Mouse (Mus musculus): Measurements from ENCODE around the gene Lgr6.
"Not testable (repeated sequence)": the region's sequence is repeated elsewhere in the genome, so short reads cannot be mapped to it uniquely, and the experiment has no call there.

Gene Lgr6

DNA sequence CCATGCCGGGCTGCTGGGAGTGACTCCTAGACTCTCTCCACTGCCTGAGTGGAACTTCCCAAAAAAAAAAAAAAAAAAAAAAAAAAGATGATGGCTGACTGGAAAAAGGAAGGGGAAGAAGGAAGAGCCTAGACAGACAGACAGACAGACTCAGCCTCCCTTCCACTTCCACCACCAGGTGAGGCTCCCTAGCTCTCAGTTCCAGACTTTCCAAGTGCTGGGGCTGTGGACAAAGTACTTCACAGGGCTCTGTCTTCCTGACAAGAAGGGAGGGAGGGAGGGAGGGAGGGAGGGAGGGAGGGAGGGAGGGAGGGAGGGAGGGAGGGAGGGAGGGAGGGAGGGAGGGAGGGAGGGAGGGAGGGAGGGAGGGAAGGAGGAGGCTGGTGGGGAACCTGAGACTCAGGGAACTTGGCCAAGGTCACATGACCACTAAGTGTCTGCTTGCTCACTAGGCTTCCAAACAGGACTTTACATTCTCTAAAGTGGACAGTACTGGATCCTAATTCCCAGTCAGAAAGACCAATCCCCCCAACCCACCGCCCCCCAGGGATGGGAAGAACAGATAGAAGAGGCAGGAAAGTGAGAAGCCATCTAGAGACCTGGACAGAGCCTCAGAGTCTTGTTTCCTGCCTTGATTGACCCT lies 25.4 kb upstream of the Lgr6 start:
- in situ Hi-C loops (cut with MboI; ENCODE audit: low pct_unique_long_range_greater_than_20kb in 1 of 2, low sequenced_read_pairs in 2 of 2, unreplicated experiment in 1 of 2) = no loop called here

DNA sequence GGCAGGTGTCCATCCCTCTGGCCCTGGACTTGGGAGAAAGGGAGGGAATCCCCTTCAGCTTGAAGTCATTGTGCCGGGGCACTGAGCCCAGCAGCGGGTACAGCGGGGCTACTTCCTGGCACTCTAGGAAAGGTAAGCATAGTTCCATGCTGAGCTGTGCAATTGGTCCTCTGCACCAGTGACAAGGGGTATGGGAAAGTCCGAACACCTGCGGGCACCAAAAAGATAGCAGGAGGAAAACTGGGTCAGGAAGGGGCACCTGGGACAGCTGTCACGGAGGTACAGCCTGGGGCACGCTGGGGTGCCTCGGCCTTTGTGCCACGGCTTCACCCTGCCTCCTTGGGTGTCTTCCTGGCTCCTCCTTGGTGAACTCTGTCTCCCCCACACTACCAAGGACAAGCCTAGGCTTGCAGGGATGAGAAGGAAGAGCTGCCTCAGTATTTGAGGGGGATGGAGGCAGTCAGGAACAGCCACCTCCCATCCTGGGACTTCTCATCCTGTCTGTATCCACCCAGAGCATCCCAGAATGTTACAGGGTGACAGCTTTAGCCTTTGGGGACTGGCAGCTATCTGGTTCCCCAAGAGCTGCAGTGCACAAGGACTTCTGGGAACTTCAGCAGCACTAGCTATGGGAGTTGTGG lies 24.6 kb upstream of the Lgr6 start:
- in situ Hi-C loops (cut with MboI; ENCODE audit: low pct_unique_long_range_greater_than_20kb in 1 of 2, low sequenced_read_pairs in 2 of 2, unreplicated experiment in 1 of 2) = no loop called here

DNA sequence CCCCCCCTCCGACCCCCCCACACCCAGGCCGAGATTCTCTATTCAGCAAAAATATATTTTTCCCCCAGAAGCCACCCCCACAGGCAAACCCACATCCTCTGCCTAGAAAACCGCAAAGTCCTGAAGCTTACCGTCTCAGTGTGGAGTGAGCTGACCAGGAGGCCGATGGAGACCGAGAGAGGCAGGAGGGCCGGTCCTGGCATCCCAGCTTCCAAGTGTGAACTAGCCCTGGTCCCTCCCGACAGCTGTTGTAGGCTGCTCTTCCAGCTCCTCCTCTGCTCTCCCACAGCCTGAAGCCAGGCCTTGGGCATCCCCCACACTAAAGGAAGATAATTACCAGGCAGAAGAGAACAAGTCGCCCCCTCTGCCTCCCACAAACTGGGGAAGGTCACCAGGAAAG lies 23.9 kb upstream of the Lgr6 start:
- in situ Hi-C loops (cut with MboI; ENCODE audit: low pct_unique_long_range_greater_than_20kb in 1 of 2, low sequenced_read_pairs in 2 of 2, unreplicated experiment in 1 of 2) = no loop called here

DNA sequence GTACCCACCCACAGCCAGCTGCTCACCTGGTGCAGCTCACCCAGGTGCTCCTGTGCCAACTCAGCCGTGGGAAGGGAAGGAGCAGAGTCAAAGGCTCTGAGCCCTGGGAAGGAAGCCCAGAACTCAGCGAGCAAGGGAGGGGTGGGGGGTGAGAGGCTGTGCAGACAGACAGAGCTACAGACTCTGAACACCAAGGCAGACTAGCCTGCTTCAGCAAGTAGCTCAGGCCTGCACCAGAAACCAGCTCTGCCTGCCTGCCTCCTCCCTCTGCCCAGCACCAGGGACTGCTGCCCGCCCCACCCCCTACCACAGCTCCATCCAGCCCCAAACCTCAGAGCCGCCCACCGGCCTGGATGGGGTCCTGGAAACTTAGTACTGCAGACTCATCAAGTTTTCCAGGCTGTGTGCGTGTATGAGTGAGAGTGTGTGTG lies 22.9 kb upstream of the Lgr6 start:
- in situ Hi-C loops (cut with MboI; ENCODE audit: low pct_unique_long_range_greater_than_20kb in 1 of 2, low sequenced_read_pairs in 2 of 2, unreplicated experiment in 1 of 2) = no loop called here

DNA sequence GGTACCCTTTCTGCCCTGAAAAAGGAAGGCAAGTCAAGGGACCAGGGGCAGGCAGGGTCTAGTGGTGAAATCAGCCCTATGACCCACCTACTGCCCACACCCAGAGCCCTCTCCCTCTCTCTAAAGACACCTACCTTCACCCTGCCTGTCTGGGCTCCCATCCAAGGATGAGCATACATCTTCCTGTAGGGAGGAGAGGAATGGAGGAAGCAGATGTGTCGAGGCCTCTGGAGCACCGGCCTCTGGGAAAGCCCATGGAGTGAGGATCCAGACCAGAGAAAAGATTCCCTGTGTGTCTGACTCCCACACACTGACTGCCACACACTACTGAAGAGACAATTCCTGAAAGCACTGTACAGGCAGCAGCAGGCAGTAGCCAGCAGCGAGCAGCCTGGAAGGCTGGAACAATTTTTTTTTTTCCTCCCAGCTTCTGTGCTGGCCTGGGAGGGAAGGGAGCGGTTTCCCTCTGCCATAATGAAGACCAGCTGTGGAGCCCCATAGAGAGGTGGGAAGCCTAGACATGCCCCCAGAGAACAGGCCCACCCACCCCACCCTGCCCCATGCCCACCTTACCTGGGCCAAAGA lies 21.5 kb upstream of the Lgr6 start:
- in situ Hi-C loops (cut with MboI; ENCODE audit: low pct_unique_long_range_greater_than_20kb in 1 of 2, low sequenced_read_pairs in 2 of 2, unreplicated experiment in 1 of 2) = no loop called here

DNA sequence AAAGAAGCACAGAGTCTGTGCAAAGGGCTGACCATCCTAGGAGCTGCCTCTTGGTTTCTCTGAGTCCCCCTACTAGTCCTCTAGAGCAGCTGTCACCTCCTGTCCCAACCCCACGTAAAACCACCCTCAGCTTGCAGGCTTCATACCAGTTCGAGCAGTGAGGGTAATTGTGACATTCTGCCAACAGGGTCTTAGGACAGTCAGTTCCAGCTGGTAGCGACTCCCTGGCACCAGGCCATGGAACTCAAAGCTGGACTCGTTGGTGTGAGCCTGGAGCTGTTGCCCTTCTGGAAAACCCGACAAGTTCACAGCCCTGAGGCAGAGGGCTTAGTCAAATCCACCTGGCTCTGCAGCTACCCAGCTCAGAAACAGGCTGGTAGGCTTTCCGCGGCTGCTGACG lies 20.9 kb upstream of the Lgr6 start:
- in situ Hi-C loops (cut with MboI; ENCODE audit: low pct_unique_long_range_greater_than_20kb in 1 of 2, low sequenced_read_pairs in 2 of 2, unreplicated experiment in 1 of 2) = no loop called here

DNA sequence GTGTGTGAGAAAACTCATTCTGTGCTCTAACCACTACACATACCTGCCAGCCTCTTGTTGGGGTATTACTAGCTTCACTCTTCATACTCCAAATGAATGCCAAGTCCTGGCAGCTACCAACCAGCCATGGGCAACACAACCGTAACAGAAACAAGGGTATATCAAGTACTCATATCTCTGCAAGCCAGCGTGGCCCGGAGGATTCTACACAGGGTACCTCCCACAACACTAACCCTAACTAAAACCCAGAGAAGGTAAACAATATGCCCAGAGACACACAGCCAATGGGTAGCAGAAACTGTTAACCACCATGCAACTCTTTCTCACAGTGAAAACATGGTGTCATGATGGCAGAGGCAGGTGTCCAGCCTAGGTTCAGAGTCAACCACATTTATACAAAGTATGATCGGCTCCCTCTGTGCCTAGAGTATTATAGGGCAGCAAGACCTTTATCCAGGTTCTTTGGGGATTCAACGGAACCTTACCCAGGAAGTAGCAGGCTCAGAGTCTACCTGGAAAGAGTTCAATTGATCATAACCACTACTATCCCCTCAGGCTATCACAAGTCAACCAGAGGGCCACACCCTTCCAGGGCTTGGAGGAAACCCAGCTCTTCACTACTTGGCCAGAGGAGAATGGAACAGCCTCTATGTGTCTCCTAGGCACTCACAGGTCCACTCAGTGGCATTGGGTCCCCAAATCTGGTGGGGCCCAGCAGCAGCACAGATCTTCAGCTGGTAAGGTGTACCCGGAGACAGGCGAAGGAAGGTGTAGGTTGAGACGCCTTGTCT lies 19.7 kb upstream of the Lgr6 start:
- in situ Hi-C loops (cut with MboI; ENCODE audit: low pct_unique_long_range_greater_than_20kb in 1 of 2, low sequenced_read_pairs in 2 of 2, unreplicated experiment in 1 of 2) = no loop called here

DNA sequence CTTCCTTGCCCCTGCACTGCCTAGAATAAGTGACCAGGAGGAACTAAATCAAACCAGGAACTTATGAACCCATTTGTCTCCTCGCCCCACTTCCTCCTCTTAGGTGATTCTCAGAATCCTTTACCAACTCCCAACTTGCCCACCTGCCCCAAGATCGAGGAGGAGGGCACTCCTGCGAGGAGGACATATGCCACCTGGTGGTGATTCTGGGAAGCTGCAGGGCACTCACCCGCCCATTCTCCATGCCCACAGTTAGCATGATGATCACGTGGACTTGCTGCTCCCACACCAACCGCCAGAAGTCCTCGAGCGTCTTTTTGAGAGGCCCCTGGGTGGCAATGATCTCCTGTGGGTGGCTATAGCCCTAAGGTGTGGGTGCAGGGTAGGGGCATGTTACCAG lies 7.6 kb upstream of the Lgr6 start:
- in situ Hi-C loops (cut with MboI; ENCODE audit: low pct_unique_long_range_greater_than_20kb in 1 of 2, low sequenced_read_pairs in 2 of 2, unreplicated experiment in 1 of 2) = no loop called here

DNA sequence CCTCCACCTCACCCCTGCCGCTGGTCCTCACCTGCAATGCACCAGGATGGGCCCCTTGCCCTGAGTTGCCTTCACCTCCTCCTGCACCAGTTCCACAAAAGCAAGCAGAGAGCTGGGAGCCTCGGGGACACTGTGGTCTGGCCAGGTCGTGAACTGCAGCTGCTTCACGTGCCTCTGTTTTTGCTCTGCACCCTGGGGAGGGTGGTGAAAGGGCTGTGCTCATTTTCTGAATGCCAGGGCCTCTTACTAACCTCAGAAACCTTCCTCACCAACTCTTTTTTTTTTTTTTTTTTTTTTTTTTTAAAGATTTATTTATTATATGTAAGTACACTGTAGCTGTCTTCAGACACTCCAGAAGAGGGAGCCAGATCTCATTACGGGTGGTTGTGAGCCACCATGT lies 6.2 kb upstream of the Lgr6 start:
- in situ Hi-C loops (cut with MboI; ENCODE audit: low pct_unique_long_range_greater_than_20kb in 1 of 2, low sequenced_read_pairs in 2 of 2, unreplicated experiment in 1 of 2) = not testable (repeated sequence)

DNA sequence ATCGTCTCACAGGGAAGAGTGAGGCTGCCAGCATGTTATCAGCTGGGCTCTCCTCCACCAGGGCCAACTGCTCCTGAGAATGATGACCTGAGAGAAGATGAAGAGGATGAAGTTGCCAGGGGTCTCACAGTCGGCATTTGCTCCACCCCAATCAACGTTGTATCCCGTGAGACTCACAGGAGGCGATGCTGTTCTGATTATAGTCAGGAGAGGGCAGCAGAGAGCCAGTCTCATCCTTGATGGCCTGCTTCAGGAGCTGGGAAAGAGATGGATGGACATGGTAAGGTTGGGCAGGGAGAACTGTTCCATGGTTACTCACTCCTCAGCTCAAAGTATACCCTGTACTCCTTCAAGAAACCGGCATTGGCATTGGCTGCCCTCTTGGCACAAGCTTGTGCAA lies 5.0 kb upstream of the Lgr6 start:
- in situ Hi-C loops (cut with MboI; ENCODE audit: low pct_unique_long_range_greater_than_20kb in 1 of 2, low sequenced_read_pairs in 2 of 2, unreplicated experiment in 1 of 2) = no loop called here

DNA sequence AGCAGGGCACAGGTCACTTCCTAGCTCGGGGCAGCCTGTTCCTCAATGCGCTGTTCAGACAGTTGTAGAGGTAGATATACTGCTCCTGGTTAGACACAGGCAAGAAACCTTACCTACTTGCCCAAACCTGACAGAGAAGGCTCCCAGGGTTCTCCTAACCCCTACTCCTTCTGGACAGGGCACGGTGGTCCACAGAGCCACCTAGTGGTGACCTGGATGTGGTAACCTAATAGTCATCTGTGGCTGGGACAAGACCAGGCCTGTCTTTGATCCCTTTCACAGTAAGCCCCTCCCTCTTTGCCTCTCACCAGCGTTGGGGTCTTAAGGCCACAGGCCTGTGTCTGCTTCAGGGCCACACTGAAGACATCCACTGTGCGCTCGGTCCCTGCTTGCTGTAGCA lies 3.5 kb upstream of the Lgr6 start:
- in situ Hi-C loops (cut with MboI; ENCODE audit: low pct_unique_long_range_greater_than_20kb in 1 of 2, low sequenced_read_pairs in 2 of 2, unreplicated experiment in 1 of 2) = no loop called here

DNA sequence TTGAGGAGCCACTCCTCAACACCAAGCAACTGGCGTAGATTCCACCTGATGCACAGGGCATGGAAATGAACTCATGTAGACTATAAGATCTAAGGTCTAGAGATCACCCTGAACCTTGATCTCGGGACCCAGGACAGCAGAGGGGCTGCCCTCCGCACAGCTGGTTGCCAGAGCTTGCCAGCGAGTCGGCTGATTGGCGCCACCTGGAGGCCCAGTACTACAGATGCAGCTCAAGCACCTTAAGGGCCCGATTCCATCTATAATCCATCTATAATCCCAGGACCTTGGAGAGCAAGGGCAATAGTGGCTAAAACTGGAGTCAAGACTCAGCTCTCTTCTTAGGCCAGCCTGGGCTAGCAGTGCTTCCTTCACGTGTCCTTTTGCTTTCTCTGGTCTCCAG lies 875 bp upstream of the Lgr6 start:
- in situ Hi-C loops (cut with MboI; ENCODE audit: low pct_unique_long_range_greater_than_20kb in 1 of 2, low sequenced_read_pairs in 2 of 2, unreplicated experiment in 1 of 2) = no loop called here

DNA sequence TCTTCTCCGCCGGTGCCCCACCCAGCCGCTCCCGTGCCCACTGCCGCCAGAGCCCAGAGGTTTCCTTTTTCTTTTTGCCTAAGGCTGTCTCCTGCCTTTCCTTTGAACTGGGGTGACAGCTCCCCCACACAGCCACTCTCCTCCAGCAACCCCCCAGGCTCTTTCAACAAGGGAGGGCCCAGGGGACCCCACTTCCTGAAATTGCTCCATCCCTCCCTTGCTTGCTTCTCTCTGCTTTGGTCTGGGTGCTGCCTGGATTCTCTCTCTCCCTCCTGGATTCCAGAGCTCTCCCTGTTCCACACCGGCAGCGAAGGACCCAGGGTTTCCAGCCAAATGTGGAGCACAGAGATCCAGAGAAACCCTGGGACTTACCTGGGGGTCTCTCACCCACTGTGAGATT lies 4.7 kb downstream of the Lgr6 start:
- in situ Hi-C loops (cut with MboI; ENCODE audit: low pct_unique_long_range_greater_than_20kb in 1 of 2, low sequenced_read_pairs in 2 of 2, unreplicated experiment in 1 of 2) = no loop called here

DNA sequence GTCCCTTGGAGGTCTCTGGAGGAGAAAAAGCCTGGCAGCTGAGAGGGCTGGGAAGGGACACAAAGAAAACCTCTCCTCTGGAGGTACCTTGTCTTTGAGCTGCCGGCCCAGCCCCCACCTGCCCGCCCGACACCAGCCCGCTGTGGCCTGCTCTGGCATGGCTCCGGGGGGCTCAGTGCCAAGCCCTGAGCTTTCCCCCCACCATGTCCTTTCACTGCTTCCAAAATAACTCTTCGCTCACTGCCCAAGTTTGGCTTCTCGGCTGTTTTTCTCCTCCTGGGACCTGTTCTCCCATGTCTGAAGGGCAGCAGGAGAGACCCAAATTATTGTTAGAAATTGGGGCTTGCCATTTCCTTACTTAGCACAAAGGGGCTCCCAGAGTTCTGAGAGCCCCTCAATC lies 6.6 kb downstream of the Lgr6 start:
- in situ Hi-C loops (cut with MboI; ENCODE audit: low pct_unique_long_range_greater_than_20kb in 1 of 2, low sequenced_read_pairs in 2 of 2, unreplicated experiment in 1 of 2) = no loop called here

DNA sequence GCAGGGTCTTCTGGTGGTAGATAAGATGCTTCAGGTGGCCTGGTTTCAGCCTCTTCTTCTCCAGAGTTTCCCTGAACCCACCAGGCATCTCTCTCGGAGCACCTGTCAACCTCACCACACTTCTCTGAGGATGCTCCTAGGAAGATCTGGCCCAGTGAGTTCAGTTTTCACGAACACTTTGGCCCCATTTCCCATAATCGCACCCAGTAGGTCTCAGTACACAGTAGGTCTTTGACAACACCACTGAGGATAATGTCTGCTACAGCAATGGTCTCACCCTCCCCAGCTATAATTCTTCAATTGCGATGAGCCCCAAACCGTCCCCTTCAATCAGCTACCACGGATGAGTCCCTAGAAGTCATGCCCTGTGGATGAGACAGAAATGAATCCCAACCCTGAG lies 7.6 kb downstream of the Lgr6 start:
- in situ Hi-C loops (cut with MboI; ENCODE audit: low pct_unique_long_range_greater_than_20kb in 1 of 2, low sequenced_read_pairs in 2 of 2, unreplicated experiment in 1 of 2) = no loop called here

DNA sequence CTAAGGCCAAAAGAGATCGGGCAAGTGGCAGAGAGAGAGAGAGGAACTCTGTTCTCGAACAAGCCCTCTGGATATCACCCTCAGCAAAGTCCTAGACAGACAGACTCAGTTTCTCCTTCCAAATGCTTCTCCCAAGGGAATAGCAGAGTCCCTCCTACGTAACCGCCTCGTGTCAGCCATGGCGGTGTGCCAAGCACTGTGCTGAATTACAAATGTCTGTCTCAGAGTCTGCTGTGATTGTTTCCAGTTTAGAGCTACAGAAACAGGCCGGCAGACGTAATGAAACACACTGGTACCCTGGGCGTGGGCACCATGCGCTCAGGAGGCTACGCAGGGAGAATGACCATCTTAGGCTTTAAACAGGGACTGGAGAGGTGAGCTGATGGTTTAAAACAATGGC lies 8.8 kb downstream of the Lgr6 start:
- in situ Hi-C loops (cut with MboI; ENCODE audit: low pct_unique_long_range_greater_than_20kb in 1 of 2, low sequenced_read_pairs in 2 of 2, unreplicated experiment in 1 of 2) = no loop called here

DNA sequence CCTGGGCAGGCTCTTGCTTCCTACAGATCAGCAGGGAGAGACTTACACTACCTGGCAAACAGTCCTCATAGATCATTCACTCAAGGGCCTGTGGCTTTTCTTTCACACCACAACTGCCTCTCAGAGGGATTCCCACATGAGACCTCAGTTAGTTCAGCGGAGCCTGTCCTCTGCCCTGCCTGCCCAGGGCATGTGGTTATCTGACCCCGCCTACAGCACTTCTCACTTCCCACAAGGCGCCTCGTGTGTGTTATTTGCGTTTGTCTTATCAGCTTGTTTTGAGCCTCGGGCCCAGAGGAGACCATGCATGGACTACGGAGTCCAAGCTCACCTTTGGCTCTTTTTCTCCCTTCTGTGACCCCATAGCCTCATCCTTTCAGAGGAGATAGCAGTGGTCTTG lies 9.9 kb downstream of the Lgr6 start:
- in situ Hi-C loops (cut with MboI; ENCODE audit: low pct_unique_long_range_greater_than_20kb in 1 of 2, low sequenced_read_pairs in 2 of 2, unreplicated experiment in 1 of 2) = no loop called here

DNA sequence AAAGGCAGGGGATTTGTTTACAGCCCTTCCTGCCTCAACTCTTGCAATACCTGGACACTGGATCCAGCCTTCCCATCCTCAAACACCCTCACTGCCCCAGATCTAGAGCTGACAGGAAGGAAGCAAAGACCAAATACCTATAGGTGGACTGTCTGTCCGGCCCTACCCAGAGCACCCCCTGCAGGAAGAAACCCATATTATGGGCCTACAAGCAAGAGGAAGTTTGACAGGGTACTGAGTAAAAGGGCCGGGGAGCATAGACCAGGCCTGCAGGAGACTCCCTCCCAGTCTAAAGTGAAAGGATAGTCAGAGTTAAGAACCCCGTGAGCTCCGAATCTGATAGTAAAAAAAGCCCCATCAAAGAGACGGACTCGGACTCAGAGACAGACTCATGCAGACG lies 10.4 kb downstream of the Lgr6 start:
- in situ Hi-C loops (cut with MboI; ENCODE audit: low pct_unique_long_range_greater_than_20kb in 1 of 2, low sequenced_read_pairs in 2 of 2, unreplicated experiment in 1 of 2) = no loop called here

DNA sequence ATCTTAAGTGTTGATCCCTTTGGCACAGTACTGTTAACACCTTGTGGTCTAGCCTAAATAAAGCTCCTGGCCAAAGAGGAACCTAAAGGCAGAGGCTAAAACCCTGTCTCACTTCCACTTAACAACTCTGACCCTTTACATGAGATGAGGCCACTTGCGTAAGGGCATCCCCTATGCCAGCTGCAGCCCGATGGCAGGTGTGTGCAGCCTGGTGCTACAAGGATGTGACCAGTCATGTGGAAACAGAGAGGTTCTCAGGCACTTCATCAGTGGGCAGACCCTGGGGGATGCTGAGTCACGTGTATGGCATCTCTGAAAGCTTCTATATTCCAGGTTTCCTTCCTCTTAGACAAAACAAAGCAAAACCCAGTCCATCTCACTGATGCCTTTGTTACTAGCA lies 14.2 kb downstream of the Lgr6 start:
- in situ Hi-C loops (cut with MboI; ENCODE audit: low pct_unique_long_range_greater_than_20kb in 1 of 2, low sequenced_read_pairs in 2 of 2, unreplicated experiment in 1 of 2) = no loop called here

DNA sequence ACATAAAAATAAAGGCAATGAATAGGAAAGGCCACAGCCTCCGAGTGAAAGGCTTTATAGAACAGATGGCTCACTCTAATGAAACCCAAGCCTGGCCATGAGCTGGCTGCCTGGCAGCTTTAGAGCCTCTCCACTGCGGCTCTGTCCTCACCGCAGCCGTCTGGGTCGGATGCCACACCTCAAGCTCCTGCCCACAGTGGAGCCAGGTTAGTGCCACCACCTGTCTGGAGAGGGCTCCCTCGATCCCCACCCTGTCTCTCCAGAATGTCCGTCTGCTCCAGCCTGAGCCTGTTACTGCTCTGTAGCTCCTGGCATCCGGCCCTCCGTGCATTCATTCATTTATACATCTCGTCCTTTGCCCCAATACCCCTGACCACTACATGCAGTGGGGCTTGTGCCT lies 15.4 kb downstream of the Lgr6 start:
- in situ Hi-C loops (cut with MboI; ENCODE audit: low pct_unique_long_range_greater_than_20kb in 1 of 2, low sequenced_read_pairs in 2 of 2, unreplicated experiment in 1 of 2) = no loop called here

Data from mouse embryonic stem cell (cell line).